Mouse (Mus musculus) liver, embryonic 16.5 days (tissue): Measurements from ENCODE around the gene Asf1a. TPM values are rescaled to one million over a fixed set of nuclear protein-coding genes. Genes with fewer than 3 reads are reported as not detected.
"Not testable (repeated sequence)": the region's sequence is repeated elsewhere in the genome, so short reads cannot be mapped to it uniquely, and the experiment has no call there.

Source experiments
- ATAC-seq: fragments of 200-750 bp; cut with Nextera tagmentation; 2 replicates; pipeline ENCODE4 v1.8.0; 2017; ENCODE audit warnings: low read depth, mild to moderate bottlenecking, moderate number of reproducible peaks, moderate library complexity
- H3K27ac ChIP-seq: fragments of 300-500 bp; sonication (generic); 2 replicates; pipeline ENCODE4 v1.5.1; 2014; ENCODE audit warnings: mild to moderate bottlenecking, low read length
- H3K27me3 ChIP-seq: fragments of 300-500 bp; sonication (generic); 2 replicates; pipeline ENCODE4 v1.6.1; 2014; ENCODE audit warnings: low read depth, low read length, mixed read lengths; ENCODE audit not compliant: control insufficient read depth, insufficient read depth
- H3K36me3 ChIP-seq: fragments of 300-500 bp; sonication (generic); 2 replicates; pipeline ENCODE4 v1.6.1; 2014; ENCODE audit warnings: mild to moderate bottlenecking; ENCODE audit not compliant: control insufficient read depth, insufficient read depth
- H3K4me1 ChIP-seq: fragments of 300-500 bp; sonication (generic); 2 replicates; pipeline ENCODE4 v1.6.1; 2014; ENCODE audit warnings: low read depth, low read length, mixed read lengths; ENCODE audit not compliant: control insufficient read depth
- H3K4me2 ChIP-seq: fragments of 300-500 bp; sonication (generic); 2 replicates; pipeline ENCODE4 v1.6.1; 2014; ENCODE audit warnings: low read depth, low read length, mixed read lengths
- H3K4me3 ChIP-seq: fragments of 300-500 bp; sonication (generic); 2 replicates; pipeline ENCODE4 v1.5.1; 2014; ENCODE audit warnings: low read depth, mild to moderate bottlenecking, low read length
- H3K9ac ChIP-seq: fragments of 300-500 bp; sonication (generic); 2 replicates; pipeline ENCODE4 v1.6.1; 2014; ENCODE audit warnings: low read depth, low read length
- H3K9me3 ChIP-seq: fragments of 300-500 bp; sonication (generic); replicated peaks from 2 replicates; pipeline ENCODE4 v1.6.1; 2016; ENCODE audit warnings: low read length; ENCODE audit not compliant: control insufficient read depth
- WGBS: fragments of 180-500 bp; shearing (Covaris S2); extraction: QIAGEN DNeasy Blood & Tissue Kit; methylation state at CpG from one replicate; pipeline ENCODE4 v1.1.7; 2014; ENCODE audit not compliant: insufficient replicate concordance; 5-methylcytosine and 5-hydroxymethylcytosine counted together
- polyA plus RNA-seq: library from polyadenylated mRNA; unstranded; fragments of >200 nt; fragmentation: Nextera tagmentation; extraction: Ambion mirVana; gene quantifications from 2 replicates; pipeline ENCODE4 v1.2.1, GENCODE M21; 2015

The Asf1a gene
- polyA plus RNA-seq, 1 experiment from 2014 or later, result 55.4 TPM

GRCm38 (mm10) chr10:53629918-53630250 lies 33.3 kb downstream of the Asf1a start:
- peak; percentile 92 for ATAC-seq
- H3K4me1 ChIP-seq, result peaks cover 7% of the 10 kb centered on the region
- H3K4me2 ChIP-seq, result peak overlapping the region; percentile 64
- H3K27me3 ChIP-seq, result no peaks in the 10 kb centered on the region
- H3K36me3 ChIP-seq, result peaks cover 5% of the 10 kb centered on the region; the same call in 1 of the 2 replicates
- peak overlapping the region; percentile 75 for H3K9ac ChIP-seq
- H3K27ac ChIP-seq, result peak overlapping the region; percentile 87
- peak overlapping the region; percentile 88 for H3K4me3 ChIP-seq
- no peaks in the 10 kb centered on the region for H3K9me3 ChIP-seq
- WGBS, result under 1% methylated on average over 35 of the region's 35 CpGs

- not testable (repeated sequence) for H3K4me1 ChIP-seq, H3K27me3 ChIP-seq, ATAC-seq, H3K9me3 ChIP-seq, H3K36me3 ChIP-seq
- H3K4me2 ChIP-seq, result peak within 1 kb of the TSS; percentile 64
- peak within 1 kb of the TSS; percentile 88 for H3K4me3 ChIP-seq
- peak within 1 kb of the TSS; percentile 75 for H3K9ac ChIP-seq
- H3K27ac ChIP-seq, result peak within 1 kb of the TSS; percentile 87
- WGBS, result 50% methylated on average over 10 of the region's 10 CpGs
These were observed 33.8 kb downstream of the Asf1a start, which contains the start of gene Mcm9 for GRCm38 (mm10) chr10:53630339-53630738. Gene Mcm9, minus strand, starts transcription at chr10:53630439.

- WGBS, result 77% methylated on average over 10 of the region's 10 CpGs
- no peaks in the 10 kb centered on the region for H3K27me3 ChIP-seq
- H3K4me3 ChIP-seq, result no peak overlapping the region
- H3K4me2 ChIP-seq, result no peak overlapping the region
- H3K9me3 ChIP-seq, result no peaks in the 10 kb centered on the region
- ATAC-seq, result no peak
- H3K9ac ChIP-seq, result no peak overlapping the region
- H3K27ac ChIP-seq, result no peak overlapping the region
- H3K36me3 ChIP-seq, result no peaks in the 10 kb centered on the region
- peaks cover 3% of the 10 kb centered on the region; the same call in 1 of the 2 replicates for H3K4me1 ChIP-seq
These were observed 37.6 kb downstream of the Asf1a start for GRCm38 (mm10) chr10:53634160-53634559.

- no peak for ATAC-seq
- WGBS, result 23% methylated on average over 13 of the region's 13 CpGs
- no peaks in the 10 kb centered on the region for H3K9me3 ChIP-seq
These were observed 38.9 kb downstream of the Asf1a start for GRCm38 (mm10) chr10:53635246-53635971.

GRCm38 (mm10) chr10:53641507-53641906 lies 45.0 kb downstream of the Asf1a start:
- H3K36me3 ChIP-seq, result no peaks in the 10 kb centered on the region
- no peak overlapping the region for H3K9ac ChIP-seq
- no peak overlapping the region for H3K27ac ChIP-seq
- H3K4me3 ChIP-seq, result no peak overlapping the region
- no peak overlapping the region for H3K4me2 ChIP-seq
- no peaks in the 10 kb centered on the region for H3K27me3 ChIP-seq
- no peak for ATAC-seq
- no peaks in the 10 kb centered on the region for H3K4me1 ChIP-seq
- H3K9me3 ChIP-seq, result no peaks in the 10 kb centered on the region

More at GRCm38 (mm10) chr10:53635246-53635971, 38.9 kb downstream of the Asf1a start:
- H3K36me3 ChIP-seq, result no peaks in the 10 kb centered on the region
- H3K4me1 ChIP-seq, result peaks cover 1% of the 10 kb centered on the region; the same call in 1 of the 2 replicates
- no peak overlapping the region for H3K9ac ChIP-seq
- no peaks in the 10 kb centered on the region for H3K27me3 ChIP-seq
- H3K4me3 ChIP-seq, result no peak overlapping the region
- H3K4me2 ChIP-seq, result no peak overlapping the region
- no peak overlapping the region for H3K27ac ChIP-seq

GRCm38 (mm10) chr10:53650683-53651082 lies 54.1 kb downstream of the Asf1a start:
- H3K9ac ChIP-seq, result no peak overlapping the region
- no peaks in the 10 kb centered on the region for H3K4me1 ChIP-seq
- H3K27ac ChIP-seq, result no peak overlapping the region
- no peaks in the 10 kb centered on the region for H3K36me3 ChIP-seq
- no peaks in the 10 kb centered on the region for H3K27me3 ChIP-seq
- H3K4me2 ChIP-seq, result no peak overlapping the region
- H3K4me3 ChIP-seq, result no peak overlapping the region
- no peak for ATAC-seq
- H3K9me3 ChIP-seq, result no peaks in the 10 kb centered on the region
- 49% methylated on average over 2 of the region's 2 CpGs for WGBS

- H3K36me3 ChIP-seq, H3K4me2 ChIP-seq, H3K9me3 ChIP-seq, ATAC-seq, H3K4me1 ChIP-seq, H3K27me3 ChIP-seq, H3K27ac ChIP-seq, H3K9ac ChIP-seq, H3K4me3 ChIP-seq: not testable (repeated sequence)
- 54% methylated on average over 5 of the region's 5 CpGs for WGBS
These were observed 57.7 kb downstream of the Asf1a start for GRCm38 (mm10) chr10:53654239-53654638.

Other genes with a start within 250 kb of the Asf1a start
- gene Cep85l, start 216.8 kb upstream of the Asf1a start, polyA plus RNA-seq, result 1.8 and 1.9 TPM in 2 replicates
- gene Mcm9, start 33.7 kb downstream of the Asf1a start, polyA plus RNA-seq, result 3.7 and 3.8 TPM in 2 replicates
- 0.21 and 0.34 TPM in 2 replicates for gene Fam184a, start 154.4 kb downstream of the Asf1a start, polyA plus RNA-seq